Mouse (Mus musculus) liver, embryonic 16.5 days (tissue): ENCODE results near the gene Lemd2. TPM values are rescaled to one million over a fixed set of nuclear protein-coding genes. Genes with fewer than 3 reads are reported as not detected.

Experiments
- ATAC-seq: fragments of 200-750 bp; cut with Nextera tagmentation; 2 replicates; pipeline ENCODE4 v1.8.0; 2017; ENCODE audit warnings: low read depth, mild to moderate bottlenecking, moderate number of reproducible peaks, moderate library complexity
- H3K27ac ChIP-seq: fragments of 300-500 bp; sonication (generic); 2 replicates; pipeline ENCODE4 v1.5.1; 2014; ENCODE audit warnings: mild to moderate bottlenecking, low read length
- H3K27me3 ChIP-seq: fragments of 300-500 bp; sonication (generic); 2 replicates; pipeline ENCODE4 v1.6.1; 2014; ENCODE audit warnings: low read depth, low read length, mixed read lengths; ENCODE audit not compliant: control insufficient read depth, insufficient read depth
- H3K36me3 ChIP-seq: fragments of 300-500 bp; sonication (generic); 2 replicates; pipeline ENCODE4 v1.6.1; 2014; ENCODE audit warnings: mild to moderate bottlenecking; ENCODE audit not compliant: control insufficient read depth, insufficient read depth
- H3K4me1 ChIP-seq: fragments of 300-500 bp; sonication (generic); 2 replicates; pipeline ENCODE4 v1.6.1; 2014; ENCODE audit warnings: low read depth, low read length, mixed read lengths; ENCODE audit not compliant: control insufficient read depth
- H3K4me2 ChIP-seq: fragments of 300-500 bp; sonication (generic); 2 replicates; pipeline ENCODE4 v1.6.1; 2014; ENCODE audit warnings: low read depth, low read length, mixed read lengths
- H3K4me3 ChIP-seq: fragments of 300-500 bp; sonication (generic); 2 replicates; pipeline ENCODE4 v1.5.1; 2014; ENCODE audit warnings: low read depth, mild to moderate bottlenecking, low read length
- H3K9ac ChIP-seq: fragments of 300-500 bp; sonication (generic); 2 replicates; pipeline ENCODE4 v1.6.1; 2014; ENCODE audit warnings: low read depth, low read length
- H3K9me3 ChIP-seq: fragments of 300-500 bp; sonication (generic); replicated peaks from 2 replicates; pipeline ENCODE4 v1.6.1; 2016; ENCODE audit warnings: low read length; ENCODE audit not compliant: control insufficient read depth
- WGBS: fragments of 180-500 bp; shearing (Covaris S2); extraction: QIAGEN DNeasy Blood & Tissue Kit; methylation state at CpG from one replicate; pipeline ENCODE4 v1.1.7; 2014; ENCODE audit not compliant: insufficient replicate concordance; 5-methylcytosine and 5-hydroxymethylcytosine counted together
- polyA plus RNA-seq: library from polyadenylated mRNA; unstranded; fragments of >200 nt; fragmentation: Nextera tagmentation; extraction: Ambion mirVana; gene quantifications from 2 replicates; pipeline ENCODE4 v1.2.1, GENCODE M21; 2015

Lemd2 gene
- polyA plus RNA-seq, 1 experiment from 2014 or later, result 2.2 TPM

GRCm38 (mm10) chr17:27212768-27213525, 8.7 kb upstream of the Lemd2 start:
- Histone ChIP-seq H3K9me3 (no peaks in the 10 kb centered on the region), H3K9ac (no peak overlapping the region), H3K36me3 (no peaks in the 10 kb centered on the region), H3K4me2 (peak overlapping the region; percentile 30; the same call in 1 of the 2 replicates), H3K4me3 (no peak overlapping the region), H3K27me3 (no peaks in the 10 kb centered on the region; the same call in 1 of the 2 replicates), H3K27ac (no peak overlapping the region), H3K4me1 (no peaks in the 10 kb centered on the region; the same call in 1 of the 2 replicates)
- ATAC-seq, result no peak; the same call in 1 of the 2 replicates
- WGBS, result 14% methylated on average over 11 of the region's 11 CpGs

- H3K9ac ChIP-seq, result no peak overlapping the region
- no peaks in the 10 kb centered on the region for H3K36me3 ChIP-seq
- no peak overlapping the region for H3K4me3 ChIP-seq
- H3K27ac ChIP-seq, result no peak overlapping the region
- H3K4me2 ChIP-seq, result no peak overlapping the region
- 59% methylated on average over 6 of the region's 6 CpGs for WGBS
- H3K9me3 ChIP-seq, result no peaks in the 10 kb centered on the region
- ATAC-seq, result no peak
- no peaks in the 10 kb centered on the region; the same call in 1 of the 2 replicates for H3K27me3 ChIP-seq
- no peaks in the 10 kb centered on the region; the same call in 1 of the 2 replicates for H3K4me1 ChIP-seq
These were observed 7.7 kb upstream of the Lemd2 start for GRCm38 (mm10) chr17:27212006-27212405.

GRCm38 (mm10) chr17:27207113-27207707, 2.9 kb upstream of the Lemd2 start:
- H3K4me1 ChIP-seq, result peaks cover 15% of the 10 kb centered on the region
- no peaks in the 10 kb centered on the region for H3K9me3 ChIP-seq
- no peaks in the 10 kb centered on the region for H3K36me3 ChIP-seq
- ATAC-seq, result no peak
- H3K4me2 ChIP-seq, result no peak overlapping the region
- no peak overlapping the region for H3K9ac ChIP-seq
- H3K4me3 ChIP-seq, result no peak overlapping the region
- no peak overlapping the region for H3K27ac ChIP-seq
- 33% methylated on average over 11 of the region's 11 CpGs for WGBS
- H3K27me3 ChIP-seq, result no peaks in the 10 kb centered on the region; the same call in 1 of the 2 replicates

GRCm38 (mm10) chr17:27203358-27204074, 753 bp downstream of the Lemd2 start:
- H3K4me2 ChIP-seq, result peak overlapping the region; percentile 93
- no peaks in the 10 kb centered on the region for H3K9me3 ChIP-seq
- H3K4me1 ChIP-seq, result peaks cover 20% of the 10 kb centered on the region
- ATAC-seq, result peak; percentile 59
- H3K4me3 ChIP-seq, result peak overlapping the region; percentile 78
- peak overlapping the region; percentile 96 for H3K9ac ChIP-seq
- WGBS, result under 1% methylated on average over 67 of the region's 74 CpGs
- peak overlapping the region; percentile 90 for H3K27ac ChIP-seq
- no peaks in the 10 kb centered on the region; the same call in 1 of the 2 replicates for H3K27me3 ChIP-seq
- peaks cover 21% of the 10 kb centered on the region for H3K36me3 ChIP-seq

- ATAC-seq, result no peak
- Histone ChIP-seq H3K4me1 (peaks cover 20% of the 10 kb centered on the region), H3K4me3 (peak overlapping the region; percentile 78), H3K27ac (peak overlapping the region; percentile 90; the same call in 1 of the 2 replicates), H3K4me2 (peak overlapping the region; percentile 93), H3K36me3 (peaks cover 23% of the 10 kb centered on the region), H3K27me3 (no peaks in the 10 kb centered on the region), H3K9me3 (no peaks in the 10 kb centered on the region), H3K9ac (peak overlapping the region; percentile 96)
- 43% methylated on average over 13 of the region's 14 CpGs for WGBS
These were observed 1.3 kb downstream of the Lemd2 start for GRCm38 (mm10) chr17:27202919-27203357.

- peaks cover 24% of the 10 kb centered on the region for H3K36me3 ChIP-seq
- WGBS, result 86% methylated on average over 2 of the region's 2 CpGs
- ATAC-seq, result no peak
- H3K4me1 ChIP-seq, result peaks cover 20% of the 10 kb centered on the region
- no peak overlapping the region for H3K27ac ChIP-seq
- no peaks in the 10 kb centered on the region for H3K9me3 ChIP-seq
- H3K4me3 ChIP-seq, result no peak overlapping the region
- no peaks in the 10 kb centered on the region for H3K27me3 ChIP-seq
- H3K4me2 ChIP-seq, result no peak overlapping the region
- no peak overlapping the region for H3K9ac ChIP-seq
These were observed 2.3 kb downstream of the Lemd2 start for GRCm38 (mm10) chr17:27201981-27202380.

GRCm38 (mm10) chr17:27200801-27201200, 3.5 kb downstream of the Lemd2 start:
- H3K4me1 ChIP-seq, result peaks cover 21% of the 10 kb centered on the region
- H3K36me3 ChIP-seq, result peaks cover 25% of the 10 kb centered on the region
- H3K27me3 ChIP-seq, result no peaks in the 10 kb centered on the region
- no peak for ATAC-seq
- 70% methylated on average over 11 of the region's 11 CpGs for WGBS
- H3K4me2 ChIP-seq, result no peak overlapping the region
- H3K27ac ChIP-seq, result no peak overlapping the region
- H3K9ac ChIP-seq, result no peak overlapping the region
- no peaks in the 10 kb centered on the region for H3K9me3 ChIP-seq
- H3K4me3 ChIP-seq, result no peak overlapping the region

- H3K27me3 ChIP-seq, result no peaks in the 10 kb centered on the region
- no peak for ATAC-seq
- no peak overlapping the region for H3K27ac ChIP-seq
- H3K9ac ChIP-seq, result no peak overlapping the region
- WGBS, result 56% methylated on average over 7 of the region's 7 CpGs
- H3K4me2 ChIP-seq, result no peak overlapping the region
- peaks cover 30% of the 10 kb centered on the region for H3K36me3 ChIP-seq
- H3K4me1 ChIP-seq, result peaks cover 30% of the 10 kb centered on the region
- H3K4me3 ChIP-seq, result no peak overlapping the region
- no peaks in the 10 kb centered on the region for H3K9me3 ChIP-seq
These were observed 4.4 kb downstream of the Lemd2 start for GRCm38 (mm10) chr17:27199864-27200263.
